In genomic region chr13:102994098-102994497, GRCm38 (mm10) we compare ENCODE assay signal across 18 mouse cellular contexts.
DNase-seq lines count a peak whose midpoint lies in the region; ATAC-seq and TF ChIP-seq lines count a peak whose summit lies in the region.
"Had no signal": no experiment of that assay in that cellular context is flagged by ENCODE, and none has a peak within 500 bp of the region (broad histone marks: within the 10 kb centered on the region; RNA-seq: fewer than 3 reads in every experiment).

No protein-coding gene starts in this region.

- H3K9ac ChIP-seq in intestine, embryonic 14.5 days (ENCODE audit: low read length), result no peak overlapping the region
- H3K9ac ChIP-seq in intestine, embryonic 16.5 days (ENCODE audit: low read depth, low read length), result no peak overlapping the region
- H3K9ac ChIP-seq in stomach, postnatal 0 days (ENCODE audit: low read length), result no peak overlapping the region
- H3K9ac ChIP-seq: embryonic facial prominence, embryonic 12.5 days; forebrain, embryonic 15.5 days; midbrain, embryonic 13.5 days; neural tube, embryonic 15.5 days had no signal

- H3K4me3 ChIP-seq in intestine, embryonic 14.5 days (ENCODE audit: low read depth, low read length), result no peak overlapping the region
- no peak overlapping the region for H3K4me3 ChIP-seq in intestine, embryonic 16.5 days (ENCODE audit: low read length)
- no peak overlapping the region for H3K4me3 ChIP-seq in stomach, postnatal 0 days (ENCODE audit: low read depth, low read length)
- H3K4me3 ChIP-seq: embryonic facial prominence, embryonic 12.5 days; forebrain, embryonic 15.5 days; midbrain, embryonic 13.5 days; myocyte; neural tube, embryonic 15.5 days had no signal

- no peaks in the 10 kb centered on the region for H3K36me3 ChIP-seq in intestine, embryonic 14.5 days (ENCODE audit: control insufficient read depth, insufficient read depth, low read length)
- no peaks in the 10 kb centered on the region for H3K36me3 ChIP-seq in intestine, embryonic 16.5 days (ENCODE audit: control insufficient read depth, insufficient read depth, low read length)
- H3K36me3 ChIP-seq in stomach, postnatal 0 days (ENCODE audit: control insufficient read depth, insufficient read depth, low read length), result no peaks in the 10 kb centered on the region
- H3K36me3 ChIP-seq: embryonic facial prominence, embryonic 12.5 days; forebrain, embryonic 15.5 days; G1E; midbrain, embryonic 13.5 days; neural tube, embryonic 15.5 days had no signal

- DNase-seq in adrenal gland, postnatal 14 days, result peak; percentile 20
- no peak for DNase-seq in adrenal gland, postnatal 25 days
- peak; percentile 28 for DNase-seq in intestine, embryonic 14.5 days (ENCODE audit: low spot score)
- peak; percentile 9 for DNase-seq in right cerebral cortex, adult 18-20 months
- no peak for DNase-seq in right cerebral cortex, postnatal 14 days
- no peak for DNase-seq in stomach, postnatal 0 days (ENCODE audit: low spot score)
- no peak for DNase-seq in embryo, embryonic 9.5 days (ENCODE audit: extremely low spot score)
- DNase-seq: gastrocnemius, postnatal 10 days; kidney, adult 8-10 months; lung, adult 18-20 months had no signal

- no peaks in the 10 kb centered on the region for H3K4me1 ChIP-seq in intestine, embryonic 14.5 days (replicated peaks; ENCODE audit: control insufficient read depth, insufficient read depth, low read length)
- H3K4me1 ChIP-seq in intestine, embryonic 16.5 days (ENCODE audit: control insufficient read depth, insufficient read depth, low read length), result no peaks in the 10 kb centered on the region
- H3K4me1 ChIP-seq in stomach, postnatal 0 days (replicated peaks; ENCODE audit: control insufficient read depth, insufficient read depth), result no peaks in the 10 kb centered on the region
- H3K4me1 ChIP-seq: embryonic facial prominence, embryonic 12.5 days; forebrain, embryonic 15.5 days had no signal

- TF ChIP-seq EP300 in stomach, postnatal 0 days (optimal IDR thresholded peaks at IDR 0.05), result no peak

- 90% methylated on average over 11 of the region's 11 CpGs for WGBS in intestine, embryonic 14.5 days
- WGBS in intestine, embryonic 16.5 days, result 86% methylated on average over 11 of the region's 11 CpGs
- 81% methylated on average over 11 of the region's 11 CpGs for WGBS in stomach, postnatal 0 days

- H3K27me3 ChIP-seq in intestine, embryonic 14.5 days (replicated peaks; ENCODE audit: control insufficient read depth, insufficient read depth, low read length), result no peaks in the 10 kb centered on the region
- no peaks in the 10 kb centered on the region for H3K27me3 ChIP-seq in intestine, embryonic 16.5 days (replicated peaks; ENCODE audit: control insufficient read depth, insufficient read depth, low read length)
- H3K27me3 ChIP-seq in stomach, postnatal 0 days (ENCODE audit: control insufficient read depth, insufficient read depth, low read length), result no peaks in the 10 kb centered on the region
- H3K27me3 ChIP-seq: embryonic facial prominence, embryonic 12.5 days; forebrain, embryonic 15.5 days; midbrain, embryonic 13.5 days; neural tube, embryonic 15.5 days had no signal

- H3K4me2 ChIP-seq in intestine, embryonic 14.5 days (ENCODE audit: low read length), result no peak overlapping the region
- no peak overlapping the region for H3K4me2 ChIP-seq in intestine, embryonic 16.5 days (ENCODE audit: low read depth, low read length)
- H3K4me2 ChIP-seq in stomach, postnatal 0 days (replicated peaks; ENCODE audit: low read depth), result no peak overlapping the region
- H3K4me2 ChIP-seq: embryonic facial prominence, embryonic 12.5 days; forebrain, embryonic 15.5 days; midbrain, embryonic 13.5 days; neural tube, embryonic 15.5 days had no signal

- ATAC-seq in intestine, embryonic 14.5 days (replicated peaks; ENCODE audit: low FRiP score, low TSS enrichment, low read depth), result no peak
- no peak for ATAC-seq in intestine, embryonic 16.5 days
- ATAC-seq in stomach, postnatal 0 days (ENCODE audit: low FRiP score, low TSS enrichment), result no peak
- ATAC-seq: CD4-positive, CD25-positive, alpha-beta regulatory T cell, adult 4 months; forebrain, embryonic 15.5 days had no signal

- no peak overlapping the region for H3K27ac ChIP-seq in intestine, embryonic 14.5 days (ENCODE audit: low read depth)
- no peak overlapping the region for H3K27ac ChIP-seq in intestine, embryonic 16.5 days (ENCODE audit: low read length)
- no peak overlapping the region for H3K27ac ChIP-seq in stomach, postnatal 0 days (replicated peaks)
- H3K27ac ChIP-seq: embryonic facial prominence, embryonic 12.5 days; forebrain, embryonic 15.5 days; midbrain, embryonic 13.5 days; neural tube, embryonic 15.5 days had no signal

- no peaks in the 10 kb centered on the region for H3K9me3 ChIP-seq in intestine, embryonic 14.5 days (ENCODE audit: control insufficient read depth, low read length)
- H3K9me3 ChIP-seq in intestine, embryonic 16.5 days (ENCODE audit: control insufficient read depth, low read length), result no peaks in the 10 kb centered on the region
- H3K9me3 ChIP-seq in stomach, postnatal 0 days (ENCODE audit: control insufficient read depth, low read length), result no peaks in the 10 kb centered on the region
- H3K9me3 ChIP-seq: embryonic facial prominence, embryonic 12.5 days; forebrain, embryonic 15.5 days; G1E; midbrain, embryonic 13.5 days; neural tube, embryonic 15.5 days had no signal

- no peak for TF ChIP-seq CTCF in stomach, postnatal 0 days (IDR thresholded peaks at IDR 0.05; ENCODE audit: low read depth)

Comparison
In these comparisons a context has a peak if more than half of its experiments do, and no peak if none do; other contexts are left out.
1. DNase-seq: peak in adrenal gland, postnatal 14 days (single experiment), intestine, embryonic 14.5 days (single experiment) and right cerebral cortex, adult 18-20 months (single experiment); none in adrenal gland, postnatal 25 days (single experiment), right cerebral cortex, postnatal 14 days (single experiment), stomach, postnatal 0 days (single experiment) and embryo, embryonic 9.5 days (single experiment).